Mouse (Mus musculus): ENCODE results near the gene Ak4. TPM values are rescaled to one million over a fixed set of nuclear protein-coding genes. Genes with fewer than 3 reads are reported as not detected.
"Not testable (repeated sequence)": the region's sequence is repeated elsewhere in the genome, so short reads cannot be mapped to it uniquely, and the experiment has no call there.

The Ak4 gene
- polyA plus RNA-seq, 1 experiment, result 0.39 TPM

DNA sequence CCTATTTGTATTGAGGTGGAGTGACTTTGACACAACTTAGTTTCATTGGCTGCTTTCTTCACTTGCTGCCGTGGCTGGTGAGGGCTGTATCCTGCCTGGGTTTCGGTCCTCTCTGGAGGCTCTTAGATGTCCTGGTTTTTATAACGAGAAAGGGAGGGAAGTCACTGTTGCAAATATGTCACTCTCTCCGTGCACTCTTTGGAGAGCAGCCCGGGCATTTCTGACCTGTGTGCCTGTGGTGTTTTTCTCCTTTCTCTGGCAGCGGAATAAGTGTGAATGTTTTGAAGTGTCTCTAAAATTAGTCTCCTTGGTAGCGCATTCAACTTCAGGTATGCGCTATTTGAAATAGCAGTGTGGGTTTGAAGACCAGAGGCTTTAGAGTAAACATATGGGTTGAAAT, 19.2 kb downstream of the Ak4 start:
- Histone ChIP-seq H3K27ac (ENCODE audit: insufficient read depth, low read depth, low read length) (no peak overlapping the region), H3K4me3 (ENCODE audit: insufficient read depth, low read length) (no peak overlapping the region), H3K4me1 (ENCODE audit: control insufficient read depth, insufficient read depth, low read length) (no peaks in the 10 kb centered on the region)
- TF ChIP-seq POLR2A (IDR thresholded peaks at IDR 0.05; ENCODE audit: borderline replicate concordance, low read depth, low read length) (no peak), CTCF (IDR thresholded peaks at IDR 0.05; ENCODE audit: low read depth, low read length) (no peak)

DNA sequence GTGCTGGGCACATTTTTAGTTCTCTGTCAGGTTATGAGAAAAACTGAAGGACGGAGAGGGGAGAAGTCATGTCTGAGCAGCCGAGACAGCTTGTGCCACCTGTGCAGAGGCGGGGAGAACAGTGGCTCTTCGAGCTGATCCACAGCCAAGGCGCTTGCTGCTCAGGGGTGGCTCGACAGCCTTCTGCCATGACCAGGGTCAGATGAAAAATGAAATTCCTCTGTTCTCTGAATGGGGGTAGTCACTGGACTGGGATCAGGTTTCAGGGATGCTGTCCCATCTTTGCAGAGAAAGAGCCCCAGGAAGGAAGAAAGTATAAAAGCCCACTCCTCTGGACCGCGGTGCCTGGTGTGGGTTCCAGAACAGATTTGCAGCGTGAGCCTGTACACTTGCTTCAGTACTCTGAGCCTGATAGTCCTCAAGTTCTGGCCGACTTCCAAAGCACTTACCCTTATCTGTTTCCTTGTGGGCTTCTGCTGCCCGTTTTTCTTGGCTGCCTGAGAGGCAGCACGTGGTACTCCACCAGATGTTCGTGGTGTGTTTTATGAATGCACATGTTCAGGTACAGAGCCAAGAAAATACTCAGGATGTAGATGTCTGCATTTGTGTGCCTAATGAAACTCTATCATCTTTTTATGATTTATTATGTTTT, 20.8 kb downstream of the Ak4 start:
- H3K4me1 ChIP-seq (ENCODE audit: control insufficient read depth, insufficient read depth, low read length), result no peaks in the 10 kb centered on the region
- TF ChIP-seq CTCF (IDR thresholded peaks at IDR 0.05; ENCODE audit: low read depth, low read length), result no peak
- no peak for TF ChIP-seq POLR2A (IDR thresholded peaks at IDR 0.05; ENCODE audit: borderline replicate concordance, low read depth, low read length)
- no peak overlapping the region for H3K27ac ChIP-seq (ENCODE audit: insufficient read depth, low read depth, low read length)
- no peak overlapping the region for H3K4me3 ChIP-seq (ENCODE audit: insufficient read depth, low read length)

DNA sequence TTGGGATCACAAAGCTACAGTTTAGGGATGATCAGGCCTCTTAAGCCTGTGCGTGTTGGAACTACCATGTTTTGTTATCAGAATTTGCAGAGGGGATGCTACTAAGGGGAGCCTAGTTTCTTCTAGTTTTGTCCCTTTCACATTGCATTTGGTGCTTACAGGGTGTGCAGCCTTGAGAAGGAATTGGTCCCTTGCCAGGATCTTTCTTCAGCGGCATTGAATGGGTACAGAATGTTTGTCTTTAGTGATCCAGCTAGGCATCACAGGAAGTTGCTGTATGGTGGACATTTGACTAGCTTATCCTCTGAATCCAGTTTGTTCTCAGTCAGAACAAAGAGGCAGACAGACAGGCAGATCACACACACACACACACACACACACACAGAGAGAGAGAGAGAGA, 23.7 kb downstream of the Ak4 start:
- Histone ChIP-seq H3K4me1 (ENCODE audit: control insufficient read depth, insufficient read depth, low read length) (no peaks in the 10 kb centered on the region), H3K4me3 (ENCODE audit: insufficient read depth, low read length) (no peak overlapping the region), H3K27ac (ENCODE audit: insufficient read depth, low read depth, low read length) (no peak overlapping the region)
- no peak for TF ChIP-seq CTCF (IDR thresholded peaks at IDR 0.05; ENCODE audit: low read depth, low read length)
- no peak for TF ChIP-seq POLR2A (IDR thresholded peaks at IDR 0.05; ENCODE audit: borderline replicate concordance, low read depth, low read length)

DNA sequence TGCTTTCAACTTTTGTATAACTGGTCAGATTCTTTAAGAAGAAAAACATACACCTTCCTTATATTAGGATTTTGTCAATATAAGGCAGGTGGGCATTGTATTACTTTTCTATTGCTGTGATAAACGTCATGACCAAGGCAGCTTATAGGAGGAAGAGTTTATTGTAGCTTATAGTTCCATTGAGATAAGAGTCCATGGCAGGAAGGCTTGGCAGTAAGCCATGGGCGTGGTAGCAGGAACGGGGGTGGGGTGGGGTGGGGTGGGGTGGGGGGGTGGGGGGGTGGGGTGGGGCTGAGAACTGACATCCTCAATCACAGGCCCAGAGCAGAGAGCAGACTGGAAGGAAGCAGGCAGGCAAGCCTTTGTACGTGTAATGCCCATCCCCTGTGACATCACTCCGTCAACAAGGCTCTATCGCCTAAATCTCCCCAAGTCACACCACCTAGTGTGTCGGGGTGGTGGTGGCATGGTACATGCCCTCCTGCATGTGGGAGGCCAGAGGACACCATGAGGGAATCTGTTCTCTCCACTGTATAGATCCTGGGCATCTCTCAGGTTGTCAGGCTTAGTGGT, 24.4 kb downstream of the Ak4 start:
- no peak overlapping the region for H3K27ac ChIP-seq (ENCODE audit: insufficient read depth, low read depth, low read length)
- H3K4me1 ChIP-seq (ENCODE audit: control insufficient read depth, insufficient read depth, low read length), result no peaks in the 10 kb centered on the region
- TF ChIP-seq POLR2A (IDR thresholded peaks at IDR 0.05; ENCODE audit: borderline replicate concordance, low read depth, low read length) (no peak), CTCF (IDR thresholded peaks at IDR 0.05; ENCODE audit: low read depth, low read length) (no peak)
- no peak overlapping the region for H3K4me3 ChIP-seq (ENCODE audit: insufficient read depth, low read length)

DNA sequence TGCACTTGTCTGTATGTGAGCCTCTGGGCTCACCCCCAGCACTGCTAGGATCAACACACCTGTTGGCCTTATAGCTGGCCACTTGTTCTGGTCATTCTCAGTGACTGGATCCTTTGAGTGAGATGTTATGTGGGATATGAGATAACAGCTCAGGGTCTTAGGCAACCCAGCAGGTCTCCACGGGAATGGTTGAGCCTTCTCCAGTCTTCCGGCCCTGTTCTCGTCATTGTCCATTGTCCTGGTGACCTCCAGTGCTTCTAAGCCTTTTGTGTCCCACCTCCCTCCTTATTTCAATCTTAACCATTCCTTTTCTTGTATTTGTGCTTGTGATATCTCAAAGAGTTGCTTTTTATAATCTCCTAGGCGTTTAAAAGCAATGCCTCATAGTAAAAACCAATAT, 26.6 kb downstream of the Ak4 start:
- TF ChIP-seq CTCF (IDR thresholded peaks at IDR 0.05; ENCODE audit: low read depth, low read length) (no peak), POLR2A (IDR thresholded peaks at IDR 0.05; ENCODE audit: borderline replicate concordance, low read depth, low read length) (no peak)
- Histone ChIP-seq H3K4me3 (ENCODE audit: insufficient read depth, low read length) (no peak overlapping the region), H3K27ac (ENCODE audit: insufficient read depth, low read depth, low read length) (no peak overlapping the region), H3K4me1 (ENCODE audit: control insufficient read depth, insufficient read depth, low read length) (no peaks in the 10 kb centered on the region)

DNA sequence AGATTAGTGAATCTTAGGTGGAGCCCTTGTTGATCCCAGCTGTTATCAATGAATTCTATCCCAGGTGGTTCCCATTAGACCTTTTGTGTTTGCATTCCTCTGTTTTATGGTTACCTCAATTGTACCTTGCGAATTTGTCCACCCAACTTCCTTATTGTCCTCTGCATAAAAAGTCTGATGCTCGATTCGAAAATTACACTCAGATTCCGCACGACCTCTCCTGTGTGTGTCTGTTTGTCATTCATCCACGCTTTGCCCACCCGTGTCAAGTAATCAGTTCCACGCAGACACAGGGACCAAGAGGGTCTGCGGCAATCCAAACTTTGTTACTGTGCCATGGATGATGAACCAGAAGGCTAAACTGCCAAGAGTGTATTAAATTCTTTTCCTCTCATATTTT, 27.5 kb downstream of the Ak4 start:
- not testable (repeated sequence) for H3K4me3 ChIP-seq (ENCODE audit: insufficient read depth, low read length)

DNA sequence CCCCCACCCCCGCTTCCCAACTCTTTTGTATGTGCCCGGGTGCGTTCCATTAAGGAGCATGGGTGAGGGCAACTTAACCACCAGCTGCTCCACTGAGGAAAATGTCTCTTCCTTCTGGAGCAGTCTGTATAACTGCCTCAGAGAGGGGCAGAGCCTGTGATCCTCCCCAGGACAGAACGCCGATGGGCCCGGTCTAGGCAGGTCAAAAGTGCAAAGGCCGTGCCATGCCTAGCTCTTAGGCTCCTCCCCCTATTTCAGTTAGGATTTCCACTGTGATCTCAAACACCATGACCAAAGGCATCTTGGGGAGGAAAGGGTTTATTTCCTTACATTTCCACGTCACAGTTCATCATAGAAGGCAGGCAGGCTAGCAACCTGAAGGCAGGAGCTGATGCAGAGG, 29.6 kb downstream of the Ak4 start:
- Histone ChIP-seq H3K4me3 (ENCODE audit: insufficient read depth, low read length) (no peak overlapping the region), H3K4me1 (ENCODE audit: control insufficient read depth, insufficient read depth, low read length) (no peaks in the 10 kb centered on the region), H3K27ac (ENCODE audit: insufficient read depth, low read depth, low read length) (no peak overlapping the region)
- TF ChIP-seq POLR2A (IDR thresholded peaks at IDR 0.05; ENCODE audit: borderline replicate concordance, low read depth, low read length), result no peak
- TF ChIP-seq CTCF (IDR thresholded peaks at IDR 0.05; ENCODE audit: low read depth, low read length), result no peak

More for the DNA sequence above, 27.5 kb downstream of the Ak4 start:
- not testable (repeated sequence) for H3K27ac ChIP-seq (ENCODE audit: insufficient read depth, low read depth, low read length); H3K4me1 ChIP-seq (ENCODE audit: control insufficient read depth, insufficient read depth, low read length)

DNA sequence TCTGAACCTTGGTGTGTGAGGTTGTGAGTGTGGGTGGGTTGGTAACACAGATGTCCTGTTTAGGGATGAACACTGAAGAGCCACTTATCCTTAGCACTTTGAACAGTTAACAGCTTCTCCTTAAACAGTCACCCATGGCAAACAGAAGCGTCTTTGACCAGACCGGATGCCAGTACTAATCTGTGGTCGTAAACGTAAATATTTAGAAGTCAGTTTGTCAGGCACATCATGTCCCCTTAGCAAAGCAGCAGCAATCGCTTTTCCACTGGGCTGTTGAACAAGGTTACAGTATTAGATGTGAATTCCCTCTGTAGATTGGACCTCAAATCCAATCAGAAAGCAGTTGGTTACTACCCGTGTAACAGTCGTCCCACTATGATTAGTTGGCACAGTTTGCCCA, 30.3 kb downstream of the Ak4 start:
- H3K4me3 ChIP-seq (ENCODE audit: insufficient read depth, low read length), result no peak overlapping the region
- H3K27ac ChIP-seq (ENCODE audit: insufficient read depth, low read depth, low read length), result no peak overlapping the region
- no peaks in the 10 kb centered on the region for H3K4me1 ChIP-seq (ENCODE audit: control insufficient read depth, insufficient read depth, low read length)
- TF ChIP-seq POLR2A (IDR thresholded peaks at IDR 0.05; ENCODE audit: borderline replicate concordance, low read depth, low read length), result no peak
- TF ChIP-seq CTCF (IDR thresholded peaks at IDR 0.05; ENCODE audit: low read depth, low read length), result no peak

DNA sequence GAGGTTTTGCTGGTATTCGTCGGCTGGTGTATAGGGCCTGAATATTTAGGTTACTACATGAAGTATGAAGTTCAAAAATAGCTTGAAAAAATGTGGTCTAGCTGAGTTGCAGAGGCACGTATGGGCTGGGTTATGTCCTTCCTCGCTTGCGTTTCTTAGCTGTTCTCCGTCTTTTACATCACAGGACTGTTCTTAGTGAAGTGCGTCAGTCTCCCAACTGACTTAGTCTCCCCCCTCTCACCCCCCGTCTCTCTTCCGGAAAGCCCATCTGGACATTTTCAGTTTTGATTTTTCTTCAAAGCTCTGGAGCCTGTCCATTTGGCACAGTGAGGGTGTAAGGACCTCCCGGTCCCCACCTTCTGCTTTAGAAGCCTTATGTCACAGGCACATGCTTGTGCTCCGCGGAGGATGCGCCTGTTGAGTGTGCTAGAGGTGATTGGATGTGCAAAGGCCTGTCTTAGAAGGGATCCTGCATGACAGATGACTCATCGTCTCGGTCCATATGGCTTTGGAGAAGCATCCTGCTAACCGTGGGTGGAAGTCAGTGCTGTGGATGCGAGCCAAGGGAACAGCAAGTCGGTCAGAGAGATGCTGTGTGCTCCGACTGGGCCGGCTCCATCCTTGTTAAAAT, 31.2 kb downstream of the Ak4 start:
- Histone ChIP-seq H3K4me1 (ENCODE audit: control insufficient read depth, insufficient read depth, low read length) (no peaks in the 10 kb centered on the region), H3K4me3 (ENCODE audit: insufficient read depth, low read length) (no peak overlapping the region), H3K27ac (ENCODE audit: insufficient read depth, low read depth, low read length) (no peak overlapping the region)
- no peak for TF ChIP-seq CTCF (IDR thresholded peaks at IDR 0.05; ENCODE audit: low read depth, low read length)
- TF ChIP-seq POLR2A (IDR thresholded peaks at IDR 0.05; ENCODE audit: borderline replicate concordance, low read depth, low read length), result no peak

DNA sequence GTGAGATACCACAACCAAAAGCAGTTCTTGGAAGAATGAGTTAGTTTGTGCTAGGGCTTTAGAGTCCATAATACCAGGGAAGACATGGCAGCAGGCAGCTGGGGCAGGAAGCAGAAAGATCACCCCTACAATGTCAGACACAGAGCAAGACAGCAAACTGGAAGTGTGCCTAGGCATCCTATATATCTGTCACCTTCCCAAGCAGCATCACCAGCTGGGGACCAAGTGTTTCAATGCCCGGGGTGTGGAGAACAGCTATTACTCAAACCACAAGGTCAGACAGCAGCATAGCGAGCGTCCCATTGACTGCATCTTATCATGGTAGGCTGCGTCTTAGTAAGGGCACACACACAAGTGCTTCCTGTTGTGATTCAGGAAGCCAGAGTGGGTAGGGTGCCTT, 32.0 kb downstream of the Ak4 start:
- Histone ChIP-seq H3K27ac (ENCODE audit: insufficient read depth, low read depth, low read length) (no peak overlapping the region), H3K4me3 (ENCODE audit: insufficient read depth, low read length) (no peak overlapping the region), H3K4me1 (ENCODE audit: control insufficient read depth, insufficient read depth, low read length) (no peaks in the 10 kb centered on the region)
- TF ChIP-seq POLR2A (IDR thresholded peaks at IDR 0.05; ENCODE audit: borderline replicate concordance, low read depth, low read length), result no peak
- TF ChIP-seq CTCF (IDR thresholded peaks at IDR 0.05; ENCODE audit: low read depth, low read length), result no peak

All from bone marrow macrophage, adult 2 months (primary cell).